Mouse (Mus musculus): ENCODE data around the gene Grid2ip. TPM values are rescaled to one million over a fixed set of nuclear protein-coding genes. Genes with fewer than 3 reads are reported as not detected.

The Grid2ip gene
- polyA plus RNA-seq, 1 experiment from 2014 or later = 0.28 TPM

DNA sequence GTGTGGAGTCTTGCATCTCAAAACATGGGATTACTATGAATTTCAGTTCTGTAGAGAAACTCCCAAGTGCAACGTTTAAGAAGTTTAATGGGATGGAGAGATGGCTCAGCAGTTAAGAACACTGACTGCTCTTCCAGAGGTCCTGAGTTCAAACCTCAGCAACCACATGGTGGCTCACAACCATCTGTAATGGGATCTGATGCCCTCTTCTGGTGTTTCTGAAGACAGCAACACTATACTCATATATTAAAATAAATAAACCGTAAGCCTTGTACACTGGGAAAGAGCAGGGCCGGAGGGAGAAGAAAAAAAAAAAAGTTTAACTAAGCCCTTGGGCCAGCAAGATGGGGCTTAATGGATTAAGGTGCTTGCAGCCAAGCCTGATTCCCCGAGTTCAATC is 65.9 kb downstream of the Grid2ip start:
- Histone ChIP-seq H3K27me3 (no peaks in the 10 kb centered on the region), H3K4me2 (replicated peaks) (no peak overlapping the region), H3K27ac (no peak overlapping the region), H3K9me3 (no peaks in the 10 kb centered on the region), H3K4me3 (no peak overlapping the region), H3K4me1 (no peaks in the 10 kb centered on the region), H3K9ac (no peak overlapping the region), H3K36me3 (peaks cover 43% of the 10 kb centered on the region)
- no peak for ATAC-seq (ENCODE audit: insufficient number of reproducible peaks, insufficient read depth, low FRiP score, low TSS enrichment)
- WGBS = 81% methylated on average over 4 of the region's 4 CpGs

DNA sequence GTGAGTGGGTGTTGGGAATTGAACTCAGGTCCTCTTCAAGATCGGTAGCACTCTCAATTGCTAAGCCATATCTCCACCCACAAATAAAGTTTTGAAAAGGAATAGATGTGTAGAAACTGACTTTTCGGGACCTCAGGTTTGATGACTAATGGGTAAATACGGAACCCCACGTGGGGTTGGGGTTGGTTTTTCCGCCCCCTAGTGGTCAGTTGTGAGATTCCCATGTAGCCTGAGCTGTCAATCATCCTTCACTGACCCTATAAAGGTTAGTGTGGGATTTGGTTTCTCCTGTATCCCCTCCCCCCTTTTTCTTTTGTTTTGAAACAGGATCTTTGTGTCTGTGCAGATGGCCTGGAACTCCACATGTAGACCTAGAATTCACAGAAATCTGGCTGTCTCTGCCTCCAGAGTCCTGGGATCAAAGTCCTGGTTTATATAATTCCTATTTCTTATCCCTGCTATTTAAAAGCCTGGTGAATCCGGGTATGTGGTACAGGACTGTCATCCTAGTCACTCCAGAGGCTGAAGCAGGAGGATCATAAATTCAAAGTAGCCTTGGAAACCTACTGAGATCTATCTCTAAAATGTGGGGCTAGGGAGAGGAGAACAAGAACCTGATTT is 66.9 kb downstream of the Grid2ip start:
- no peaks in the 10 kb centered on the region for H3K9me3 ChIP-seq
- H3K4me1 ChIP-seq = no peaks in the 10 kb centered on the region
- no peaks in the 10 kb centered on the region for H3K27me3 ChIP-seq
- no peak overlapping the region for H3K4me2 ChIP-seq (replicated peaks)
- 34% methylated on average over 6 of the region's 6 CpGs for WGBS
- no peak for ATAC-seq (ENCODE audit: insufficient number of reproducible peaks, insufficient read depth, low FRiP score, low TSS enrichment)
- no peak overlapping the region for H3K4me3 ChIP-seq
- no peak overlapping the region for H3K27ac ChIP-seq
- H3K36me3 ChIP-seq = peaks cover 33% of the 10 kb centered on the region
- no peak overlapping the region for H3K9ac ChIP-seq

DNA sequence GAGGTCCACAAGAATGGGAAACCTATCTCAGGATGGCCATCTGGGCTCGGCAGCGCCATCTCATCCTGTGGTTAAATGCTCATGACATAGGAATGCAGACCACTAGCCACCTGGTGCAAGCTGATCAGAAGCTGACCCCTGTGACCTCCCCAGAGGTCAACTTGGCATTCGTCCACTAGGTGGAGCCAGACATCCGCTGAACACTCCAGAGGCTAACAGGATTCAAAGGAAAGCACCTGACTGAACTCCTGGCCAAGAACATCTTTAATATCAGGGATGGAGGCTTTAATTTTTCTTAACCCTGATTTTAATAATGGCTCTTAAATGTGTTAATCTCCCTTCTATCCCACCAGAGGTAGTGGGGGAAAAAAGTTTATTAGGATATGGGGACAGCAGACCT is 77.3 kb downstream of the Grid2ip start:
- ATAC-seq (ENCODE audit: insufficient number of reproducible peaks, insufficient read depth, low FRiP score, low TSS enrichment) = no peak
- WGBS = 4% methylated on average over 4 of the region's 4 CpGs
- H3K9me3 ChIP-seq = no peaks in the 10 kb centered on the region
- H3K27ac ChIP-seq = no peak overlapping the region
- no peak overlapping the region for H3K4me3 ChIP-seq
- H3K27me3 ChIP-seq = no peaks in the 10 kb centered on the region
- H3K36me3 ChIP-seq = no peaks in the 10 kb centered on the region
- H3K4me1 ChIP-seq = no peaks in the 10 kb centered on the region
- no peak overlapping the region for H3K9ac ChIP-seq
- H3K4me2 ChIP-seq (replicated peaks) = no peak overlapping the region

DNA sequence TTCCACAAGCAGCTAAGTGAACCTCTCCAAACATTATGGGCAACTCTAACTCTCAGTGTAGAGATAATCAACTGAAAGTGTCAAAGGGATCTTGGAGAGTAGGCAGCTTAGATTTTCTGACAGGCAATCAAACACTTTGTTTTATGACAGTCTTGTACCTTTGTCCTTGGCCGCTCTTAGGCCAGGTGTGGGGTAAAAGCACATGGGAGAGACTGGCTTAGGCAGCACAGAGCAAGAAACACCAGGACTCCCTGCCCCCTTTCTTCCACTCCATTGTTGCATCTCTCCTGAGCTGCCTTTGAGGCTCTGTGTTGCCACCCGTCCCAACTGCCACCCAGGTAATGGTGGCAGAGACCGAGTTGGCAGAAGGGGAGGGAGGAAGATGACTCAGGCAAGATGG is 84.2 kb downstream of the Grid2ip start:
- Histone ChIP-seq H3K4me2 (replicated peaks) (no peak overlapping the region), H3K36me3 (no peaks in the 10 kb centered on the region), H3K27me3 (no peaks in the 10 kb centered on the region), H3K9ac (no peak overlapping the region), H3K27ac (no peak overlapping the region), H3K4me3 (no peak overlapping the region), H3K4me1 (no peaks in the 10 kb centered on the region), H3K9me3 (no peaks in the 10 kb centered on the region)
- no peak for ATAC-seq (ENCODE audit: insufficient number of reproducible peaks, insufficient read depth, low FRiP score, low TSS enrichment)
- WGBS = 75% methylated on average over 3 of the region's 3 CpGs

DNA sequence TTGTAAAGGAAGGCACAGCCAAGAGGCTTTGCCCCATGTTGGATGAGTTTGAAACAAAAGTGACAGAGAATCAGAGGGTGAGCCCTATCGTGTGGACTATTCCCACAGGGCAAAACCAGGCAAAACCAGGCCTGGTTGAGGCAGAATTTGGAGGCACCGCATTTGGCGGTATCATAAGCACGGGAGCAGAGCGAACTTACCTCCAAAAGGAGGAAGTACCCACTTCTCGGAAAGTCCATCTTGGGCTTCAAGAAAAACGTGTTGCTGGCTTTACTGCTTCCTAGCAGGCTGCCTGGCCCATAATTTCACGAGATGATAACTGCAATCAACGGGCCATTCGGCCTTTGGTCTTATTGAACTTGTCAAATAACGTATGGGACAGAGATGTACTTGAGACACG is 84.6 kb downstream of the Grid2ip start:
- no peak overlapping the region for H3K27ac ChIP-seq
- ATAC-seq (ENCODE audit: insufficient number of reproducible peaks, insufficient read depth, low FRiP score, low TSS enrichment) = no peak
- 83% methylated on average over 12 of the region's 12 CpGs for WGBS

More for the DNA sequence above, 84.6 kb downstream of the Grid2ip start:
- no peak overlapping the region for H3K4me2 ChIP-seq (replicated peaks)
- H3K9ac ChIP-seq = no peak overlapping the region
- H3K9me3 ChIP-seq = no peaks in the 10 kb centered on the region
- no peaks in the 10 kb centered on the region for H3K4me1 ChIP-seq
- H3K27me3 ChIP-seq = no peaks in the 10 kb centered on the region
- H3K36me3 ChIP-seq = no peaks in the 10 kb centered on the region
- no peak overlapping the region for H3K4me3 ChIP-seq

Other genes with a start within 250 kb of the Grid2ip start
- gene Rnf216, start 244.3 kb upstream of the Grid2ip start, polyA plus RNA-seq (2016; fragmentation: Nextera tagmentation; extraction: Ambion mirVana) = 56.4 and 56.9 TPM in 2 replicates
- 0.05 and 0.09 TPM in 2 replicates for gene Olfr718-ps1, start 209.8 kb upstream of the Grid2ip start, polyA plus RNA-seq (2016; fragmentation: Nextera tagmentation; extraction: Ambion mirVana)
- gene Rbak, start 176.6 kb upstream of the Grid2ip start, polyA plus RNA-seq (2016; fragmentation: Nextera tagmentation; extraction: Ambion mirVana) = 19.3 TPM in 2 replicates
- gene Spdye4b, start 176.3 kb upstream of the Grid2ip start, polyA plus RNA-seq (2016; fragmentation: Nextera tagmentation; extraction: Ambion mirVana) = not detected in 2 replicates
- not detected in 2 replicates for gene Spdye4a, start 130.4 kb upstream of the Grid2ip start, polyA plus RNA-seq (2016; fragmentation: Nextera tagmentation; extraction: Ambion mirVana)
- 26.6 and 27.2 TPM in 2 replicates for gene Zfp12, start 122.2 kb upstream of the Grid2ip start, polyA plus RNA-seq (2016; fragmentation: Nextera tagmentation; extraction: Ambion mirVana)
- 9.7 and 10.1 TPM in 2 replicates for gene Zfp316, start 87.3 kb upstream of the Grid2ip start, polyA plus RNA-seq (2016; fragmentation: Nextera tagmentation; extraction: Ambion mirVana)
- gene Zfp853, start 63.7 kb upstream of the Grid2ip start, polyA plus RNA-seq (2016; fragmentation: Nextera tagmentation; extraction: Ambion mirVana) = 0.06 and 0.12 TPM in 2 replicates
- 49.5 and 51.2 TPM in 2 replicates for gene E130309D02Rik, start 42.0 kb upstream of the Grid2ip start, polyA plus RNA-seq (2016; fragmentation: Nextera tagmentation; extraction: Ambion mirVana)
- gene Zdhhc4, start 28.1 kb upstream of the Grid2ip start, polyA plus RNA-seq (2016; fragmentation: Nextera tagmentation; extraction: Ambion mirVana) = 85.6 and 85.8 TPM in 2 replicates
- gene Kdelr2, start 46.5 kb downstream of the Grid2ip start, polyA plus RNA-seq (2016; fragmentation: Nextera tagmentation; extraction: Ambion mirVana) = 288 and 302 TPM in 2 replicates
- 11.3 and 12.0 TPM in 2 replicates for gene Daglb, start 107.2 kb downstream of the Grid2ip start, polyA plus RNA-seq (2016; fragmentation: Nextera tagmentation; extraction: Ambion mirVana)
- 416 and 448 TPM in 2 replicates for gene Rac1, start 170.7 kb downstream of the Grid2ip start, polyA plus RNA-seq (2016; fragmentation: Nextera tagmentation; extraction: Ambion mirVana)

Measured in embryonic facial prominence, embryonic 12.5 days (tissue).